Mouse (Mus musculus) myocyte (in vitro differentiated cells): ENCODE data around the gene Iffo2.

Source experiments
- MAX ChIP-seq: IDR thresholded peaks from one replicate; pipeline ENCODE4 v1.6.1; 2011; ENCODE audit warnings: low read depth, mild to moderate bottlenecking, control low read depth
- POLR2A ChIP-seq: IDR thresholded peaks from one replicate; pipeline ENCODE4 v1.6.1; 2011; ENCODE audit warnings: low read depth, mild to moderate bottlenecking, control low read depth, moderate library complexity; ENCODE audit not compliant: insufficient read length
- REST ChIP-seq: IDR thresholded peaks from one replicate; pipeline ENCODE4 v1.6.1; 2011; ENCODE audit warnings: mild to moderate bottlenecking, control low read depth, moderate library complexity; ENCODE audit not compliant: insufficient read depth, insufficient read length
- USF1 ChIP-seq: IDR thresholded peaks from one replicate; pipeline ENCODE4 v1.6.1; 2011; ENCODE audit warnings: low read depth, mild to moderate bottlenecking, control low read depth, moderate library complexity

- TF ChIP-seq REST (no peak), POLR2A (no peak), USF1 (no peak), MAX (no peak)
These were observed 107.5 kb downstream of the Iffo2 start for GRCm38 (mm10) chr4:139637847-139638246.
